Mouse (Mus musculus): ENCODE data around the gene Dpyd.

Gene Dpyd

GRCm38 (mm10) chr3:119095223-119095886 lies 533.4 kb downstream of the Dpyd start:
- Histone ChIP-seq H3K36me3 (ENCODE audit: control insufficient read depth, insufficient read depth, low read length, poor library complexity, severe bottlenecking) (no peaks in the 10 kb centered on the region), H3K27me3 (ENCODE audit: control insufficient read depth, insufficient read depth, low read length, poor library complexity, severe bottlenecking) (no peaks in the 10 kb centered on the region)
- DNase-seq (ENCODE audit: low read depth, low spot score) = no peak

DNA sequence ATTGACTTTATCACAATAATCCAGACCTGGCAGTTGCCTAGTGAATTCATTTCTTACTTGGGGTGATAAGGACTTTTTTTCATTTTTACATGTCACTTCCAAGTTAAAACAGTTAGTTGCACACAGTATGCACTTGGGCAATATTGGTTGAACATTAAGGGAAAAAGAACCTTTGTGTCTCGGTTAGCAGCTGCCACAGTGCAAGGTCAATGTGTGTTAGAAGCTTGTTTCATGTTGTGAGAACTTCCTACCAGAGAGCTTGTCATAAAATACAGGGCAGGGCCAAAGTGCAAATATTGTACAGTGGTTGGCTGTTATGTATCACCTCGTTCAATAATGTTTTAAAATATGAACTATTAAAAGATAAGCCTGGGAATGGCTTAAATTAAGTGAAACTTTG lies 564.1 kb downstream of the Dpyd start:
- H3K36me3 ChIP-seq (ENCODE audit: control insufficient read depth, insufficient read depth, low read length, poor library complexity, severe bottlenecking) = no peaks in the 10 kb centered on the region

DNA sequence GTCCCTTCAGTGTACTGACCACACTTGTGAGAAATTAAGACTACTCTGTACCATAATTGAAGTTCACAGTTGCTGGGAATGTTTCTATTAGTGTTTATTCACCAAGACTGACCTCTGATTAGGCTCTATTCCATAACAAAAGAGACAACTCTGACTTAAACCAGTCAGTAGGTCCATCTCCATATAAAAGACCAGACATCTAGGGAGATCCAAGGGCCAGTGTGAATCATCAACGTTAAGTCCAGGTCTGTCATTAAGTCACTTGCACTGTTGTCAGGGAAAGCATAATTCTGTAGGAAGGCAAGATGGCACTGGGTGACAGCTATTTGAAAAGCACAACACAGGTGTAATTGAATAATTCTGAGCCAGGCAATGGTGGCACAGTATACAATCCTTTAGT lies 566.1 kb downstream of the Dpyd start:
- no peak for DNase-seq (ENCODE audit: low read depth, low spot score)
- no peaks in the 10 kb centered on the region for H3K36me3 ChIP-seq (ENCODE audit: control insufficient read depth, insufficient read depth, low read length, poor library complexity, severe bottlenecking)
- H3K27me3 ChIP-seq (ENCODE audit: control insufficient read depth, insufficient read depth, low read length, poor library complexity, severe bottlenecking) = no peaks in the 10 kb centered on the region

More for the DNA sequence above, 564.1 kb downstream of the Dpyd start:
- no peak for DNase-seq (ENCODE audit: low read depth, low spot score)
- no peaks in the 10 kb centered on the region for H3K27me3 ChIP-seq (ENCODE audit: control insufficient read depth, insufficient read depth, low read length, poor library complexity, severe bottlenecking)

- Histone ChIP-seq H3K36me3 (ENCODE audit: control insufficient read depth, insufficient read depth, low read length, poor library complexity, severe bottlenecking) (no peaks in the 10 kb centered on the region), H3K27me3 (ENCODE audit: control insufficient read depth, insufficient read depth, low read length, poor library complexity, severe bottlenecking) (0 out of 2 replicates have a peak, but pooled peaks cover 2% of the 10 kb centered on the region)
- DNase-seq (ENCODE audit: low read depth, low spot score) = no peak
Measured at GRCm38 (mm10) chr3:119143034-119143433, 581.1 kb downstream of the Dpyd start.

DNA sequence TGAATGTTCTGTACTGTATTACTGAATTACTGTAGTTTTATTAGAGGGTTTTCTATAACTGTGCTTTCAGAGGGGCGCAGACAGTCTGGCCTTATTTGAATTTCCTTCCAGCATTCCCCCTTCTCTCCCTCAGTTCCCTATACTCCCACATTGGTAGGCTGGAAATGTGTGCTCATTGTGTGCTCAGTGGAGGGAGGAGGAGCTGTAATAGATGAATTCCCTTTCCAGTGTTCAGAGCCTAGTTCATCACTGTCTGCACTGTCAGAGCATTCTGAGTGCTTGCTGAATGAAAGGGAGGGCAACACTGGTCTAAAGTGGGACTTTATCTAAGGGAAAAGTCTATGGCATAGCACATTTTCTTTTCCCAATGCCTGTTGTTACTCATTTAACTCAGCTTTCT lies 582.9 kb downstream of the Dpyd start:
- H3K36me3 ChIP-seq (ENCODE audit: control insufficient read depth, insufficient read depth, low read length, poor library complexity, severe bottlenecking) = no peaks in the 10 kb centered on the region
- no peak for DNase-seq (ENCODE audit: low read depth, low spot score)
- 0 out of 2 replicates have a peak, but pooled peaks cover 2% of the 10 kb centered on the region for H3K27me3 ChIP-seq (ENCODE audit: control insufficient read depth, insufficient read depth, low read length, poor library complexity, severe bottlenecking)

GRCm38 (mm10) chr3:119154604-119155444 lies 592.9 kb downstream of the Dpyd start:
- no peak for DNase-seq (ENCODE audit: low read depth, low spot score)
- no peaks in the 10 kb centered on the region for H3K36me3 ChIP-seq (ENCODE audit: control insufficient read depth, insufficient read depth, low read length, poor library complexity, severe bottlenecking)
- H3K27me3 ChIP-seq (ENCODE audit: control insufficient read depth, insufficient read depth, low read length, poor library complexity, severe bottlenecking) = no peaks in the 10 kb centered on the region

- no peak for DNase-seq (ENCODE audit: low read depth, low spot score)
- no peaks in the 10 kb centered on the region for H3K27me3 ChIP-seq (ENCODE audit: control insufficient read depth, insufficient read depth, low read length, poor library complexity, severe bottlenecking)
Measured at GRCm38 (mm10) chr3:119158670-119159069, 596.7 kb downstream of the Dpyd start.

GRCm38 (mm10) chr3:119165691-119166090 lies 603.8 kb downstream of the Dpyd start:
- Histone ChIP-seq H3K27me3 (ENCODE audit: control insufficient read depth, insufficient read depth, low read length, poor library complexity, severe bottlenecking) (no peaks in the 10 kb centered on the region), H3K36me3 (ENCODE audit: control insufficient read depth, insufficient read depth, low read length, poor library complexity, severe bottlenecking) (no peaks in the 10 kb centered on the region)
- no peak for DNase-seq (ENCODE audit: low read depth, low spot score)

More at GRCm38 (mm10) chr3:119158670-119159069, 596.7 kb downstream of the Dpyd start:
- no peaks in the 10 kb centered on the region for H3K36me3 ChIP-seq (ENCODE audit: control insufficient read depth, insufficient read depth, low read length, poor library complexity, severe bottlenecking)

DNA sequence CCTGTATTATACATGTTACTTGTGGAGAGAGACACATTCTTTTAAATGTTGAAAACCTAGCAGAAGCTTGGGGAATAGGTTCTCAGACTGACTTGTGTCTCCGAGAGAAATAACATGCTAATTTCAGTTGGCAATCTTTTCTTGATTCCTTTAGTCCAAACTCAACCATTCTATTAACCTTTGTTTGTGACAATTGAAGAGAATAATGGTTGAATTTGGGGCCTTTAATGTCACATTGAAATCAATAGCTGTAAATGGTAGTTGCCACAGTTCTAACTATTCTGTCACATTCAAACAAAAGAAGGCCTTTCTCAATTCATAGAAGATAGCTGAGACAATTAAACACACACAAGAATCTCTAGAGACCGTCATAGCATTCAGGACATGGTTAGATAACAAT lies 606.2 kb downstream of the Dpyd start:
- Histone ChIP-seq H3K36me3 (ENCODE audit: control insufficient read depth, insufficient read depth, low read length, poor library complexity, severe bottlenecking) (no peaks in the 10 kb centered on the region), H3K27me3 (ENCODE audit: control insufficient read depth, insufficient read depth, low read length, poor library complexity, severe bottlenecking) (no peaks in the 10 kb centered on the region)
- no peak for DNase-seq (ENCODE audit: low read depth, low spot score)

DNA sequence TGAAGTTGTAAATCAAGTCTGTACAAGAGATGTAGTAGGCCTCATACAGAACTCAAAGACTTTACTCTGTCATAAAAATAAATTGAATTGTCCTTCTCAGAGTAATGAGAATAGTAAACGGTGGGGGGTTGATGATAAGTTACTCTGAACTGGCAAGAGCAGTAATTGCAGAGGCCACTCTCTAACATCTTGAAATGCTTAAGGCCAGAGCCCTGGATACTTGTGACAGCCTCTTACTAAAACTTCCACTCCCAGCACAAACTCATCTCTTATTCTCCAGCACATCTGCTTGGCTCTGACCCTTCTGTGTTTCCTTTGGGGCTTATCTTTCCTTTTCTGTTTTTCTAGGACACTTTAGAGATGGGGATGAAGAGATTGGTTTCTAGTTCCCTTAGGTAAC lies 606.7 kb downstream of the Dpyd start:
- Histone ChIP-seq H3K36me3 (ENCODE audit: control insufficient read depth, insufficient read depth, low read length, poor library complexity, severe bottlenecking) (no peaks in the 10 kb centered on the region), H3K27me3 (ENCODE audit: control insufficient read depth, insufficient read depth, low read length, poor library complexity, severe bottlenecking) (no peaks in the 10 kb centered on the region)
- DNase-seq (ENCODE audit: low read depth, low spot score) = no peak

GRCm38 (mm10) chr3:119183261-119183660 lies 621.3 kb downstream of the Dpyd start:
- Histone ChIP-seq H3K27me3 (ENCODE audit: control insufficient read depth, insufficient read depth, low read length, poor library complexity, severe bottlenecking) (no peaks in the 10 kb centered on the region), H3K36me3 (ENCODE audit: control insufficient read depth, insufficient read depth, low read length, poor library complexity, severe bottlenecking) (no peaks in the 10 kb centered on the region)
- no peak for DNase-seq (ENCODE audit: low read depth, low spot score)

GRCm38 (mm10) chr3:119194071-119194470 lies 632.1 kb downstream of the Dpyd start:
- no peak for DNase-seq (ENCODE audit: low read depth, low spot score)
- Histone ChIP-seq H3K36me3 (ENCODE audit: control insufficient read depth, insufficient read depth, low read length, poor library complexity, severe bottlenecking) (no peaks in the 10 kb centered on the region), H3K27me3 (ENCODE audit: control insufficient read depth, insufficient read depth, low read length, poor library complexity, severe bottlenecking) (no peaks in the 10 kb centered on the region)

DNA sequence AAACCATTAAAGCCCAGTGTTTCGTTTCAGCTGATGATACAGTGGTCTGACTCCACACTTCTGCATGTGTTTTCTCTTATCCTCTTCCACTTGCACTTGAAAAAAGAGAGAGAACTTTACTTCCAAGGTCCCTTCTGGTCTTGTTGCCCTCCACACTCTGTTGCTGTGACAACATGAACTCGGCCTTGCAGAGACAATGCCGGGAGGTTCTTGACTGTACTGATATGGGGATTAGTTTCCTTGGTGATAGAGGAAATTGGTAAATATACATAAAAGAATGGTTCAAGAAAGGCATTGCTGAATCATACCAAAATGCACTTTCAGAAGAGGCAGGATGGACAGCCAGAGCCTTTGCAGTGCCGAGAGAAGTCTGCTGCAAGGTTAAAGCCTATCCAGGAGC lies 633.7 kb downstream of the Dpyd start:
- H3K36me3 ChIP-seq (ENCODE audit: control insufficient read depth, insufficient read depth, low read length, poor library complexity, severe bottlenecking) = no peaks in the 10 kb centered on the region
- no peaks in the 10 kb centered on the region for H3K27me3 ChIP-seq (ENCODE audit: control insufficient read depth, insufficient read depth, low read length, poor library complexity, severe bottlenecking)
- no peak for DNase-seq (ENCODE audit: low read depth, low spot score)

GRCm38 (mm10) chr3:119220763-119221412 lies 659.0 kb downstream of the Dpyd start:
- no peak for DNase-seq (ENCODE audit: low read depth, low spot score)
- Histone ChIP-seq H3K27me3 (ENCODE audit: control insufficient read depth, insufficient read depth, low read length, poor library complexity, severe bottlenecking) (no peaks in the 10 kb centered on the region), H3K36me3 (ENCODE audit: control insufficient read depth, insufficient read depth, low read length, poor library complexity, severe bottlenecking) (no peaks in the 10 kb centered on the region)

GRCm38 (mm10) chr3:119243181-119243580 lies 681.3 kb downstream of the Dpyd start:
- no peak for DNase-seq (ENCODE audit: low read depth, low spot score)
- no peaks in the 10 kb centered on the region for H3K36me3 ChIP-seq (ENCODE audit: control insufficient read depth, insufficient read depth, low read length, poor library complexity, severe bottlenecking)
- H3K27me3 ChIP-seq (ENCODE audit: control insufficient read depth, insufficient read depth, low read length, poor library complexity, severe bottlenecking) = no peaks in the 10 kb centered on the region

Data from splenic B cell, adult 2 months (primary cell).